Mouse (Mus musculus): Measurements from ENCODE around the gene Lix1.

DNA sequence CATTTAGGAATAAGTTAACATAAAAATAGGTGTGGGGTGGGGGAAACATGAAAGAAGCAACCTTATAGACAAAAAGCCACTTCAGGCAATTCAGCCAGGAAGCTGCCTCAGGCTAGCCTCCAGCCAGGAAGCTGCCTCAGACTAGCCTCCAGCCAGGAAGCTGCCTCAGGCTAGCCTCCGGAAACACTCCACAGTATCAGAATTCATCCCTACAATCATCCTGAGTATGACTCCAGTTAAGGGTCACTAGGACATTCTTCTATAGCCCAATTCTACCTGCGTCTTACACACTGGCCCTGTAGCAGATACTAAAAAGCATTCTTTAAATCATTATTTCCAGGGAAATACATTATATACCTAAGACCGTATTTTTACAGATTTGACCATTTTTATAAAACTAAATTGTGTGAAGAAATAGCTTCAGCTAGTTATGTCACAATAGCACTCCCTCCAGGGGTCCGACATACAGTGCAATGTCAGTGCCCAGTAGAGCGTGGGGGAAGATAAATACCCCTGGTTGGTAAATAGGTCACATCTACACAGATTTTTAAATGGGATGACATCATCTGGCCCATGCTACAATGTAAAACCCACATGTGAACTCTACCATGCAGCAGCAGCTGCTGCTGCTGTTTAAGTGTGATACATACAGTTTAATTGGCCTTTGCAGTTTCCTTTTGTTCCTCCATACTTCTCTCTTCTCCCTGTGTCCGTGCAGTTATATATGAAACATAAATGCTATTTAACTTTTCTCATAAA is 6.4 kb downstream of the Lix1 start:
- TF ChIP-seq POLR2A (IDR thresholded peaks at IDR 0.05; ENCODE audit: extremely low read depth, insufficient read depth, low read length), result no peak
- no peak for TF ChIP-seq CTCF (IDR thresholded peaks at IDR 0.05; ENCODE audit: extremely low read depth, insufficient read depth, low read length)

Measured in cortical plate, adult 2 months (tissue).